Mouse (Mus musculus) ES-Bruce4 (cell line): ENCODE results near the gene Pakap.

Experiments
- CTCF ChIP-seq: IDR thresholded peaks from one replicate; pipeline ENCODE4 v1.8.1; 2011; ENCODE audit warnings: low read depth, low read length
- EP300 ChIP-seq: IDR thresholded peaks from 2 replicates; pipeline ENCODE4 v1.6.1; 2011; ENCODE audit warnings: low read depth, low read length; ENCODE audit not compliant: insufficient read depth
- POLR2A ChIP-seq: IDR thresholded peaks from one replicate; pipeline ENCODE4 v1.8.1; 2011; ENCODE audit warnings: low read length; ENCODE audit not compliant: insufficient read depth

GRCm38 (mm10) chr4:57764926-57765325 lies 196.9 kb downstream of the Pakap start:
- TF ChIP-seq EP300 (no peak), CTCF (no peak), POLR2A (no peak)
